Mouse (Mus musculus) liver, embryonic 14.5 days (tissue): ENCODE measurements around the gene P2rx1.

Experiments used
- CTCF ChIP-seq: IDR thresholded peaks from 2 replicates; pipeline ENCODE4 v1.5.1; 2016; ENCODE audit warnings: antibody characterized with exemption, low read depth, control low read depth
- EP300 ChIP-seq: IDR thresholded peaks from 2 replicates; pipeline ENCODE4 v1.6.1; 2016; ENCODE audit warnings: antibody characterized with exemption, low read depth

GRCm38 (mm10) chr11:73013981-73014380, 15.1 kb downstream of the P2rx1 start:
- TF ChIP-seq CTCF (no peak), EP300 (no peak)
